ENCODE assay signal across 15 mouse cellular contexts in genomic region chr15:99314891-99315290, GRCm38 (mm10). TPM values are rescaled to one million over a fixed set of nuclear protein-coding genes. Genes with fewer than 3 reads are reported as not detected.
DNase-seq lines count a peak whose midpoint lies in the region; ATAC-seq and TF ChIP-seq lines count a peak whose summit lies in the region.
"Had no signal": no experiment of that assay in that cellular context is flagged by ENCODE, and none has a peak within 500 bp of the region (broad histone marks: within the 10 kb centered on the region; RNA-seq: fewer than 3 reads in every experiment).

No protein-coding gene starts in this region.

- peak overlapping the region; percentile 86 for H3K27ac ChIP-seq in heart, adult 2 months
- no peak overlapping the region for H3K27ac ChIP-seq in kidney, embryonic 14.5 days (ENCODE audit: low read depth, low read length)
- H3K27ac ChIP-seq in limb, embryonic 12.5 days: 0 out of 2 replicates have a peak overlapping the region, but pooled peaks have one; percentile 50
- H3K27ac ChIP-seq: forebrain, embryonic 13.5 days had no signal

- no peak for TF ChIP-seq POLR2A in heart, adult 2 months (IDR thresholded peaks at IDR 0.05; ENCODE audit: insufficient read depth, low read depth, low read length)

- no peaks in the 10 kb centered on the region for H3K9me3 ChIP-seq in kidney, embryonic 14.5 days (ENCODE audit: control insufficient read depth, low read length)
- no peaks in the 10 kb centered on the region for H3K9me3 ChIP-seq in limb, embryonic 12.5 days
- H3K9me3 ChIP-seq: forebrain, embryonic 13.5 days had no signal

- no peak overlapping the region for H3K9ac ChIP-seq in heart, adult 2 months (ENCODE audit: low read depth, low read length)
- H3K9ac ChIP-seq in kidney, embryonic 14.5 days (ENCODE audit: low read depth, low read length): no peak overlapping the region
- no peak overlapping the region for H3K9ac ChIP-seq in limb, embryonic 12.5 days (replicated peaks)
- H3K9ac ChIP-seq: forebrain, embryonic 13.5 days had no signal

- no peaks in the 10 kb centered on the region for H3K27me3 ChIP-seq in heart, adult 2 months (ENCODE audit: control insufficient read depth, insufficient read depth, low read length)
- H3K27me3 ChIP-seq in kidney, embryonic 14.5 days (ENCODE audit: control insufficient read depth, insufficient read depth, low read length): no peaks in the 10 kb centered on the region
- H3K27me3 ChIP-seq in limb, embryonic 12.5 days: no peaks in the 10 kb centered on the region
- H3K27me3 ChIP-seq: forebrain, embryonic 13.5 days had no signal

- TF ChIP-seq CTCF in heart, adult 2 months (IDR thresholded peaks at IDR 0.05): no peak

- H3K36me3 ChIP-seq in heart, adult 2 months (ENCODE audit: control insufficient read depth, insufficient read depth, low read length): peaks cover 12% of the 10 kb centered on the region; the same call in 1 of the 2 replicates
- peaks cover 81% of the 10 kb centered on the region for H3K36me3 ChIP-seq in kidney, embryonic 14.5 days (ENCODE audit: control insufficient read depth, insufficient read depth, low read length)
- peaks cover 99% of the 10 kb centered on the region for H3K36me3 ChIP-seq in limb, embryonic 12.5 days

- no peak for TF ChIP-seq EP300 in heart, adult 2 months (IDR thresholded peaks at IDR 0.05; ENCODE audit: insufficient read depth, low read depth, low read length)

- no peak overlapping the region for H3K4me3 ChIP-seq in heart, adult 2 months
- H3K4me3 ChIP-seq in kidney, embryonic 14.5 days (ENCODE audit: low read length): no peak overlapping the region
- no peak overlapping the region for H3K4me3 ChIP-seq in limb, embryonic 12.5 days (replicated peaks)
- H3K4me3 ChIP-seq: forebrain, embryonic 13.5 days had no signal

- intact Hi-C loops in heart, adult 2 months (cut with DNase I): no loop called here
- intact Hi-C loops in heart, postnatal 14 days (cut with DNase I): loop anchor here (1.0 kb wide), 1 partner anchor 55 kb away; the partner anchor contains the start of gene Fmnl3

- H3K4me2 ChIP-seq in kidney, embryonic 14.5 days (replicated peaks; ENCODE audit: low read depth, low read length): no peak overlapping the region
- no peak overlapping the region for H3K4me2 ChIP-seq in limb, embryonic 12.5 days
- H3K4me2 ChIP-seq: forebrain, embryonic 13.5 days had no signal

- WGBS in heart, adult 2 months: 62% methylated on average over 16 of the region's 16 CpGs
- 92% methylated on average over 16 of the region's 16 CpGs for WGBS in kidney, embryonic 14.5 days
- WGBS in limb, embryonic 12.5 days: 92% methylated on average over 16 of the region's 16 CpGs

- DNase-seq in heart, adult 2 months: peak; percentile 39 to 41
- no peak for DNase-seq in heart, postnatal 14 days
- peak; percentile 58 for DNase-seq in kidney, postnatal 14 days
- DNase-seq in ZHBTc4 (ENCODE audit: low read depth, low spot score): peak; percentile 14
- DNase-seq in right cerebral cortex, postnatal 14 days: no peak
- no peak for DNase-seq in testis, postnatal 14 days (ENCODE audit: low spot score)
- DNase-seq: B cell, adult 2 months; cerebellum, adult 9-10 months; left cerebral cortex, postnatal 4 days had no signal

- peaks cover 30% of the 10 kb centered on the region for H3K4me1 ChIP-seq in heart, adult 2 months (ENCODE audit: control insufficient read depth, insufficient read depth, low read length)
- no peaks in the 10 kb centered on the region; the same call in 1 of the 2 replicates for H3K4me1 ChIP-seq in kidney, embryonic 14.5 days (ENCODE audit: control insufficient read depth, insufficient read depth, low read length)
- H3K4me1 ChIP-seq in limb, embryonic 12.5 days (replicated peaks): no peaks in the 10 kb centered on the region
- H3K4me1 ChIP-seq: forebrain, embryonic 13.5 days had no signal

- no peak for ATAC-seq in kidney, embryonic 14.5 days (ENCODE audit: low FRiP score, low TSS enrichment)
- no peak for ATAC-seq in limb, embryonic 12.5 days (ENCODE audit: insufficient number of reproducible peaks, insufficient read depth, low FRiP score, low TSS enrichment, low read depth)
- ATAC-seq: forebrain, embryonic 13.5 days; inflammation-experienced regulatory T-cells, adult 6 months had no signal

- no peaks in the 10 kb centered on the region for H3K79me2 ChIP-seq in heart, adult 2 months (replicated peaks; ENCODE audit: control insufficient read depth, insufficient read depth, low read length)

RNA-seq across cellular contexts. Expression of gene Fam186b, which starts 19.2 kb away (rescaled TPM):
- total RNA-seq in heart, adult 2 months (2021): not detected
- 0.20 TPM in 1 of 2 replicates, not detected in the other for polyA plus RNA-seq in heart, adult 2 months (2012; rRNA removed)
- total RNA-seq in heart, postnatal 14 days (2021): not detected
- polyA plus RNA-seq in kidney, embryonic 14.5 days (2014; fragmentation: Nextera tagmentation; extraction: Ambion mirVana): 0.07 and 0.22 TPM in 2 replicates
- not detected in 2 replicates for polyA plus RNA-seq in limb, embryonic 12.5 days (2016; fragmentation: Nextera tagmentation; extraction: Ambion mirVana)
- total RNA-seq: gastrocnemius, adult 8-10 months had no signal
- polyA plus RNA-seq: heart, embryonic 14.5 days had no signal

RNA-seq across cellular contexts. Expression of gene Prpf40b, which starts 20.0 kb away (rescaled TPM):
- total RNA-seq in heart, adult 2 months (2021): 10 to 100 TPM; 18.9 to 23.4 TPM
- polyA plus RNA-seq in heart, adult 2 months (2012; rRNA removed): 39.5 and 39.7 TPM in 2 replicates
- 10 to 100 TPM; 25.5 to 26.3 TPM for total RNA-seq in heart, postnatal 14 days (2021)
- 39.5 and 63.9 TPM in 2 replicates for polyA plus RNA-seq in kidney, embryonic 14.5 days (2014; fragmentation: Nextera tagmentation; extraction: Ambion mirVana)
- polyA plus RNA-seq in limb, embryonic 12.5 days (2016; fragmentation: Nextera tagmentation; extraction: Ambion mirVana): 74.6 TPM in 2 replicates

RNA-seq across cellular contexts. Expression of gene Fmnl3, which starts 55.4 kb away (rescaled TPM):
- 10 to 100 TPM; 14.6 to 18.1 TPM for total RNA-seq in heart, adult 2 months (2021)
- polyA plus RNA-seq in heart, adult 2 months (2012; rRNA removed): 18.6 and 29.3 TPM in 2 replicates
- total RNA-seq in heart, postnatal 14 days (2021): 10 to 100 TPM; 29.4 to 29.7 TPM
- polyA plus RNA-seq in kidney, embryonic 14.5 days (2014; fragmentation: Nextera tagmentation; extraction: Ambion mirVana): 15.0 and 27.9 TPM in 2 replicates
- 33.6 and 40.6 TPM in 2 replicates for polyA plus RNA-seq in limb, embryonic 12.5 days (2016; fragmentation: Nextera tagmentation; extraction: Ambion mirVana)

Comparison
In these comparisons a context has a peak if more than half of its experiments do, and no peak if none do; other contexts are left out.
1. DNase-seq: peak in heart, adult 2 months (2 of 2), kidney, postnatal 14 days (single experiment) and ZHBTc4 (single experiment); none in heart, postnatal 14 days (0 of 2), right cerebral cortex, postnatal 14 days (single experiment) and testis, postnatal 14 days (single experiment).